Mouse (Mus musculus) heart, embryonic 14.5 days (tissue): ENCODE measurements at regions not wholly inside any gene's neighbourhood (a gene's known extent, or its start where the extent isn't known, plus 50 kb on each side); places are given as distances from the start of the nearest gene placed in this dataset.

Experiments used
- ATAC-seq: fragments of 200-750 bp; cut with Nextera tagmentation; 2 replicates; pipeline ENCODE4 v1.8.0; 2017; ENCODE audit warnings: low read depth, moderate TSS enrichment; ENCODE audit not compliant: insufficient number of reproducible peaks, insufficient read depth, low FRiP score
- H3K27ac ChIP-seq, 2 experiments: fragments of 200-500 bp in 1 of 2; fragments of 300-500 bp in 1 of 2; sonication (generic) in 1 of 2; replicated peaks in 1 of 2; 2 replicates each; pipeline ENCODE4 v1.5.1; 2012 to 2014; ENCODE audit warnings: low read depth in 2 of 2, low read length in 2 of 2, control low read depth in 1 of 2, mild to moderate bottlenecking in 1 of 2, mixed read lengths in 1 of 2; ENCODE audit not compliant: control insufficient read depth in 1 of 2, insufficient read depth in 1 of 2
- H3K27me3 ChIP-seq: fragments of 300-500 bp; sonication (generic); 2 replicates; pipeline ENCODE4 v1.6.1; 2014; ENCODE audit warnings: mild to moderate bottlenecking, low read length, control low read depth; ENCODE audit not compliant: control insufficient read depth, insufficient read depth
- H3K36me3 ChIP-seq: fragments of 300-500 bp; sonication (generic); 2 replicates; pipeline ENCODE4 v1.6.1; 2014; ENCODE audit warnings: mild to moderate bottlenecking, control low read depth, low read length, mixed read lengths; ENCODE audit not compliant: control insufficient read depth, insufficient read depth
- H3K4me1 ChIP-seq, 2 experiments: fragments of 200-500 bp in 1 of 2; fragments of 300-500 bp in 1 of 2; sonication (generic) in 1 of 2; 2 replicates each; pipeline ENCODE4 v1.6.1; 2012 to 2014; ENCODE audit warnings: low read length in 2 of 2, control low read depth in 1 of 2, mixed read lengths in 1 of 2; ENCODE audit not compliant: control insufficient read depth in 2 of 2, insufficient read depth in 2 of 2
- H3K4me2 ChIP-seq: fragments of 300-500 bp; sonication (generic); 2 replicates; pipeline ENCODE4 v1.6.1; 2014; ENCODE audit warnings: mild to moderate bottlenecking, low read length
- H3K4me3 ChIP-seq, 2 experiments: fragments of 200-500 bp in 1 of 2; fragments of 300-500 bp in 1 of 2; sonication (generic) in 1 of 2; 2 replicates each; pipeline ENCODE4 v1.5.1; 2012 to 2014; ENCODE audit warnings: low read length in 2 of 2, mild to moderate bottlenecking in 2 of 2, control low read depth in 1 of 2, low read depth in 1 of 2, moderate library complexity in 1 of 2; ENCODE audit not compliant: control insufficient read depth in 1 of 2, insufficient read depth in 1 of 2
- H3K9ac ChIP-seq: fragments of 300-500 bp; sonication (generic); 2 replicates; pipeline ENCODE4 v1.6.1; 2014; ENCODE audit warnings: mild to moderate bottlenecking, low read length
- H3K9me3 ChIP-seq: fragments of 300-500 bp; sonication (generic); 2 replicates; pipeline ENCODE4 v1.6.1; 2016; ENCODE audit warnings: low read length, control low read depth; ENCODE audit not compliant: control insufficient read depth
- WGBS: fragments of 180-500 bp; shearing (Covaris S2); extraction: QIAGEN DNeasy Blood & Tissue Kit; methylation state at CpG from one replicate; pipeline ENCODE4 v1.1.7; 2014; 5-methylcytosine and 5-hydroxymethylcytosine counted together

GRCm38 (mm10) chr8:78018430-78019180 lies 194.5 kb upstream of the Ttc29 start:
- Histone ChIP-seq H3K9ac (no peak overlapping the region), H3K4me2 (no peak overlapping the region), H3K36me3 (no peaks in the 10 kb centered on the region), H3K9me3 (0 out of 2 replicates have a peak, but pooled peaks cover 4% of the 10 kb centered on the region), H3K27ac (peak overlapping the region; percentile 44; a peak in 2 of 4 replicates), H3K27me3 (no peaks in the 10 kb centered on the region), H3K4me1 (peaks cover 5 to 26% of the 10 kb centered on the region in 2 experiments; a peak in 3 of 4 replicates), H3K4me3 (no peak overlapping the region)
- ATAC-seq, result no peak
- 47% methylated on average over 4 of the region's 4 CpGs for WGBS

GRCm38 (mm10) chr8:78021473-78021872 lies 191.6 kb upstream of the Ttc29 start:
- WGBS, result 31% methylated on average over 2 of the region's 2 CpGs
- ATAC-seq, result no peak
- Histone ChIP-seq H3K9ac (no peak overlapping the region), H3K4me2 (no peak overlapping the region), H3K9me3 (no peaks in the 10 kb centered on the region), H3K27me3 (no peaks in the 10 kb centered on the region), H3K4me3 (no peak overlapping the region), H3K27ac (peak overlapping the region in 1 of 2 experiments; percentile 66; a peak in 3 of 4 replicates), H3K36me3 (no peaks in the 10 kb centered on the region), H3K4me1 (peaks cover 11 to 38% of the 10 kb centered on the region in 2 experiments)

GRCm38 (mm10) chr8:78022986-78023385 lies 190.1 kb upstream of the Ttc29 start:
- no peaks in the 10 kb centered on the region for H3K36me3 ChIP-seq
- ATAC-seq, result no peak
- peaks cover 11 to 37% of the 10 kb centered on the region in 2 experiments for H3K4me1 ChIP-seq
- no peaks in the 10 kb centered on the region for H3K9me3 ChIP-seq
- no peaks in the 10 kb centered on the region for H3K27me3 ChIP-seq
- WGBS, result 72% methylated on average over 5 of the region's 5 CpGs
- peak overlapping the region in 1 of 2 experiments; percentile 46; a peak in 1 of 4 replicates for H3K27ac ChIP-seq
- no peak overlapping the region for H3K9ac ChIP-seq
- H3K4me3 ChIP-seq, result no peak overlapping the region
- H3K4me2 ChIP-seq, result no peak overlapping the region

GRCm38 (mm10) chr8:78023467-78023866 lies 189.6 kb upstream of the Ttc29 start:
- Histone ChIP-seq H3K27ac (peak overlapping the region; percentile 46 to 61), H3K4me2 (no peak overlapping the region), H3K9ac (no peak overlapping the region), H3K27me3 (no peaks in the 10 kb centered on the region), H3K36me3 (no peaks in the 10 kb centered on the region), H3K4me3 (no peak overlapping the region), H3K9me3 (no peaks in the 10 kb centered on the region), H3K4me1 (peaks cover 11 to 32% of the 10 kb centered on the region in 2 experiments)
- 18% methylated on average over 7 of the region's 7 CpGs for WGBS
- peak; percentile 31; the same call in 1 of the 2 replicates for ATAC-seq

GRCm38 (mm10) chr8:78023936-78024335 lies 189.2 kb upstream of the Ttc29 start:
- H3K4me3 ChIP-seq, result no peak overlapping the region
- peaks cover 11 to 32% of the 10 kb centered on the region in 2 experiments for H3K4me1 ChIP-seq
- H3K36me3 ChIP-seq, result no peaks in the 10 kb centered on the region
- peak overlapping the region; percentile 46 to 61 for H3K27ac ChIP-seq
- no peaks in the 10 kb centered on the region for H3K9me3 ChIP-seq
- no peak overlapping the region for H3K9ac ChIP-seq
- no peaks in the 10 kb centered on the region for H3K27me3 ChIP-seq
- no peak for ATAC-seq
- WGBS, result 54% methylated on average over 4 of the region's 4 CpGs
- H3K4me2 ChIP-seq, result no peak overlapping the region

- Histone ChIP-seq H3K4me1 (peaks cover 11 to 32% of the 10 kb centered on the region in 2 experiments), H3K27me3 (no peaks in the 10 kb centered on the region), H3K4me3 (no peak overlapping the region), H3K36me3 (no peaks in the 10 kb centered on the region), H3K9ac (no peak overlapping the region), H3K27ac (peak overlapping the region; percentile 0 to 31; a peak in 1 of 4 replicates), H3K4me2 (no peak overlapping the region), H3K9me3 (no peaks in the 10 kb centered on the region)
- no peak for ATAC-seq
- 52% methylated on average over 5 of the region's 5 CpGs for WGBS
Measured at GRCm38 (mm10) chr8:78024964-78025363, 188.1 kb upstream of the Ttc29 start.

GRCm38 (mm10) chr8:78027371-78027770 lies 185.7 kb upstream of the Ttc29 start:
- no peaks in the 10 kb centered on the region for H3K36me3 ChIP-seq
- H3K9ac ChIP-seq, result no peak overlapping the region
- ATAC-seq, result no peak
- no peaks in the 10 kb centered on the region for H3K27me3 ChIP-seq
- peaks cover 14 to 20% of the 10 kb centered on the region in 2 experiments for H3K4me1 ChIP-seq
- H3K27ac ChIP-seq, result no peak overlapping the region
- H3K4me2 ChIP-seq, result no peak overlapping the region
- no peak overlapping the region for H3K4me3 ChIP-seq
- 65% methylated on average over 2 of the region's 2 CpGs for WGBS
- H3K9me3 ChIP-seq, result no peaks in the 10 kb centered on the region
